Mouse (Mus musculus) myocyte (in vitro differentiated cells): ENCODE measurements around the gene Hopx.

Experiments
- CEBPB ChIP-seq: IDR thresholded peaks from 2 replicates; pipeline ENCODE4 v1.6.1; 2011; ENCODE audit warnings: mild to moderate bottlenecking, moderate library complexity; ENCODE audit not compliant: poor library complexity, insufficient read depth, severe bottlenecking
- E2F4 ChIP-seq: IDR thresholded peaks from one replicate; pipeline ENCODE4 v1.6.1; 2011; ENCODE audit warnings: mild to moderate bottlenecking, control low read depth, moderate library complexity; ENCODE audit not compliant: insufficient read depth
- MAX ChIP-seq: IDR thresholded peaks from one replicate; pipeline ENCODE4 v1.6.1; 2011; ENCODE audit warnings: low read depth, mild to moderate bottlenecking, control low read depth
- MYOD1 ChIP-seq, 3 experiments: IDR thresholded peaks; one replicate each; pipeline ENCODE4 v1.6.1; 2011; ENCODE audit warnings: control low read depth in 2 of 3, low read depth in 2 of 3, mild to moderate bottlenecking in 2 of 3, moderate library complexity in 1 of 3; ENCODE audit not compliant: insufficient read length in 2 of 3, control insufficient read depth in 1 of 3
- MYOG ChIP-seq, 3 experiments: IDR thresholded peaks; one replicate each; pipeline ENCODE4 v1.6.1; 2011; ENCODE audit warnings: control low read depth in 2 of 3, low read depth in 2 of 3, mild to moderate bottlenecking in 2 of 3; ENCODE audit not compliant: insufficient read length in 2 of 3, control insufficient read depth in 1 of 3, insufficient read depth in 1 of 3
- POLR2A ChIP-seq: IDR thresholded peaks from one replicate; pipeline ENCODE4 v1.6.1; 2011; ENCODE audit warnings: low read depth, mild to moderate bottlenecking, control low read depth, moderate library complexity; ENCODE audit not compliant: insufficient read length
- POLR2AphosphoS2 ChIP-seq: IDR thresholded peaks from one replicate; pipeline ENCODE4 v1.6.1; 2011; ENCODE audit warnings: low read depth, control low read depth; ENCODE audit not compliant: insufficient read length
- SRF ChIP-seq: IDR thresholded peaks from one replicate; pipeline ENCODE4 v1.6.1; 2011; ENCODE audit warnings: low read depth; ENCODE audit not compliant: control insufficient read depth, insufficient read length
- TCF12 ChIP-seq: IDR thresholded peaks from one replicate; pipeline ENCODE4 v1.6.1; 2011; ENCODE audit warnings: mild to moderate bottlenecking, control low read depth; ENCODE audit not compliant: poor library complexity, insufficient read depth, severe bottlenecking
- TCF3 ChIP-seq: IDR thresholded peaks from one replicate; pipeline ENCODE4 v1.6.1; 2011; ENCODE audit warnings: low read depth, control low read depth; ENCODE audit not compliant: insufficient read length
- USF1 ChIP-seq: IDR thresholded peaks from one replicate; pipeline ENCODE4 v1.6.1; 2011; ENCODE audit warnings: low read depth, mild to moderate bottlenecking, control low read depth, moderate library complexity

DNA sequence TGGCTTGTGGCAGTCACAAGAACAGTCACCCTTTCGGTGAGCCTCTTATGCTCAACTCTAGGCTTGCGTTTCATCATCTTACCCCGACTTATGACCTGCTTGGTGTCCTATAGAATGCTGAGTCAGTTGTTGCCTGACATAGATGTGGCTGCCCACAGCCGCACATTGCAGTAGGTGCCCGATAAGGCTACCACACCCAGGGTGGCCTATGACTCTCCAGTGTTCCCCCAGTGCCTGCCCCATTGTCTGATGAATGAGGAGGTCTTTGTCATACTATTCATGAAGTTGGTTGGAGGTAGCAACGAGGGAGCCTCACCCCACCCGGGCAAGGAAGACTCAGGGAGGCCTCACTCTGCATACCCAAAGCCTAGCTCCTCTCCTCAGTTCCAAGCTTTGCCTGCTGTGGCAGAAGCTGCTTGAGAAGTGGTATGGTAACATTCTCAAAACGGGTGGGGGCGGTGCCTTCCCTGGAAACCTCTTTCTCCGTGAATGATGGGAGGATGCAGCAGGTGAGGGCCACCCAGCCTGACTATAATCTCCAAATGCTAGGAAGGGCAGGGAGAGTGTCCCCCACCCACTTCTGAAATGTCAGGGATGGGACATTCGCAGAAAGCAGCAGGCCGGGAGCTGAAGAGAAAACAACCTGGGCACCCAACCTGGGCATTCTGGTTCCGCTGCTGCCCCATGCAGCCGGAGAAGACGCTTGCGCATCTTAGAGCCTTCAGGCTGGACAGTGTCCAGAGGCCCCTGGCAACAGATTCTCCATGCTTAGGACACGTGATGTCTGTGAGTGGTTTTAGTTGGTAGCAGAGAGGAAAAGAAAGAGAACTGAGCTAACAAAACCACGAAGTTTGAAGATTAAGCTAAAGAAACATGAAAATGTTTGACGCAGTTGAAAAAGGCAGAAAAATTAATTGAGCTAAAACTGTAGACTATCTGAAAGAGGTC is 4.8 kb upstream of the Hopx start:
- TF ChIP-seq TCF12 (no peak), POLR2A (no peak), MYOD1 (IDR thresholded peaks at IDR 0.05; ENCODE audit: control insufficient read depth in 1 of 3, insufficient read length in 2 of 3, low read depth in 2 of 3) (no peak), E2F4 (no peak), TCF3 (no peak), CEBPB (no peak), POLR2AphosphoS2 (no peak), MYOG (IDR thresholded peaks at IDR 0.05; ENCODE audit: control insufficient read depth in 1 of 3, insufficient read depth in 1 of 3, insufficient read length in 2 of 3, low read depth in 2 of 3) (no peak), USF1 (no peak), MAX (no peak), SRF (no peak)
